Mouse (Mus musculus) liver, adult (tissue): ENCODE measurements around the gene Lrp10.

Source experiments
- GATA4 ChIP-seq: IDR thresholded peaks from 2 replicates; pipeline ENCODE4 v1.6.1; 2014; ENCODE audit warnings: mild to moderate bottlenecking, low read length; ENCODE audit not compliant: insufficient replicate concordance

Lrp10 gene

DNA sequence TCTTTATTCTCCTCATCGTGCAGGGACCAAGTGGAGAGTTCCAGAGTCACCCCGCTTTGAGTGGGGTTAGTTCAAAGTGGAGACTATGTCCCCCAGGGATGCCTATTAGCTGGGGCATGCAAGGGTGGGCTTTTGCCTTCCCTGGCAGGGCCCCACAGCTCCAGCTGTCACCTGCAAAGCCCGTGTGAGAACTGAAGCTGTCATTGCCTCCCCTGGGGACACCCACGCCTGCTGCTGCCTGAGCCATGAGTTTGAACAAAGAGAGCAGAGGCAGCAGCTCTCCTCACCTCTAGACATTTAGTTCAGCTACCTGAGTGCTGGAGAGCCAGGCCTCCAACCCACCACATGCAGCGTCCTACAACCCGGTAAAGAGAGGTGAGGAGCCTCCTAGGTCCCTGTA lies 16.7 kb downstream of the Lrp10 start:
- TF ChIP-seq GATA4: no peak

DNA sequence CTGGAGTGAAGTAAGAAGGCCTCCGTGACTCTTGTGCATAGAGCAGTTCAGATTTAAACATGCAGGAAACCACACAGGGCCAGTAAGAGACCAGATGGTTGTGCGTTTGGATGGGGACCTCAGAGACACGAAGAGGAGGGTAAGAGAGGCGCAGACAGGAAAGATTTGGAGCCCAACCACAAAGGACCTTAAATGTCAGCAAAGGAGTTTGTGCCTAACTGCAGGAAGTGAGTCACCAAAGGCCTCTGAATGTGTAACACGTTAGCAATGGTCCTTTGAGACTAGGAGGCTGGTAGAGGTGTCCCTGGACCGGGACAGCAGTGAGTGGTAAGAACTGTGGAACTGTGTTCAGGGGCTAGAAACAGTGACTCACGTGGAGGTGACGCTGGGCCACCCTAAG lies 17.5 kb downstream of the Lrp10 start:
- TF ChIP-seq GATA4: no peak

- TF ChIP-seq GATA4: no peak
Observed at GRCm38 (mm10) chr14:54482498-54482897, 18.6 kb downstream of the Lrp10 start.

GRCm38 (mm10) chr14:54485899-54486298 lies 22.0 kb downstream of the Lrp10 start:
- no peak for TF ChIP-seq GATA4

GRCm38 (mm10) chr14:54487732-54488131 lies 23.8 kb downstream of the Lrp10 start:
- TF ChIP-seq GATA4: no peak

DNA sequence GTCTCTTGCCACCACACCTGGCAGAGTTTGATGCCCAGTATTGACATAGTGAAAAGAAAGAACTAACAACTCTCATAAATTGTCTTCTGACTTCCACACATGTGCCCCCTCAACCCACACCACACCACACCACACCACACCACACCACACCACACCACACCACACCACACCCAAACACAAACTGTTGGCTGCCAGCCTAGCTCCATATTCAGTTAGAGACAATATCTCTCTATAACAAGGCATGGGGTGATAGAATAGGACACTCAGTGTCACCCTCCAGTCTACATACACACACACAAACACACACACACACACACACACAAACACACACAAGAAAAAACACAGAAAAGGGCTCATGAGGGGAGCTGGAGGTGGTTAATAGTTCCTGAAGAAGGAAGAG lies 24.4 kb downstream of the Lrp10 start:
- TF ChIP-seq GATA4: no peak

DNA sequence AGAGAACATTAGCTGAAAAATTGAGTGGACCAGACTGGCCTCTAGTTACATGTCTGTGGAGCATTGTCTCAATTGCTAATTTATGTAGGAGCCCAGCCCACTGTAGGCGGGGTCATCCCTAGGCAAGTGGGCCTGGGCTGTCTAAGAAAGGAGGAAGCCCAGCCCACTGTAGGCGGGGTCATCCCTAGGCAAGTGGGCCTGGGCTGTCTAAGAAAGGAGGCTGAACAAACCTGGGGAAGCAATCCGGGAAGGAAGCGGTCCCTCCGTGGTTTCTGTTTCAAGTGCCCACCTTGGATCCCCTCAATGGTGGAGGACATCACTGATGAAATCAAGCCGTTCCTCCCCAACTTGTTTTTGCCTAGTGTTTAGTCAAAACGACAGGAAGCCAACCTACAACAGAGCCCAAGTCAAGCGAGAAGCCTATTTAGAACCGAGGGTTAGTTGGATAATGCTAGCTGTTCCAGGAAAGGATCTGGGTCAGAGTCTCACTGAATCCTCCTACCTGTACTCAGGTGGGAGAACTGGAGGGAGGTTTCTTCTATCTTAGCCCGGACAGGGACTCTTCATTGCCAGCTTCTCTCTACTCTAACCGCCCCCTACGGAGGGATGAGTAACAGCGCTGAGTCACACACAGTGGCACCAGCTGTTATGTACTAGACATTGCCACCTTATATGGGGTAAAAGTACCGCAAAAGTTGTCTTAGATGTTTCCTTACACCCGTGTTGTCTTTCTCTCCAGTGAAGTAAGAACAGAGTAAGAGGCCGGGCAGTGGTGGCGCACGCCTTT lies 28.6 kb downstream of the Lrp10 start:
- no peak for TF ChIP-seq GATA4

DNA sequence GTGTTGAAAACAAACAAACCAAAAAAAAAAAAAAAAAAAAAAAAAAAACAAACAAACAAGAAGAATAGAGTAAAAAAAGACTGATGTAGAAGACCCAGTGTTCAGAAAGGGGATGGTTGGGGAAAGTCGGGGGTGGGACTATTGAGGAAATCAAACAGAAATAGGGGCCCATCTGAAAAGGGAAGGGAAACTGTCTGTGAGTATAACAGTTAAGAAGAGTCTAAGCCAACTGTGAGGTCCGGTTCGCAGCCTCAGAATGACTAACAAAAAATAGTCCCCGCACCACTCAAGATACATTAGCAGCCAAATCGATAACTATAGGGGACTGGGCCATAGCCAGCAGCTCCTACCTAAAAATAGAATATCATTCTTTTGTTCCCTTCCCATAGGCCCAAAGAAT lies 29.3 kb downstream of the Lrp10 start:
- TF ChIP-seq GATA4: no peak

DNA sequence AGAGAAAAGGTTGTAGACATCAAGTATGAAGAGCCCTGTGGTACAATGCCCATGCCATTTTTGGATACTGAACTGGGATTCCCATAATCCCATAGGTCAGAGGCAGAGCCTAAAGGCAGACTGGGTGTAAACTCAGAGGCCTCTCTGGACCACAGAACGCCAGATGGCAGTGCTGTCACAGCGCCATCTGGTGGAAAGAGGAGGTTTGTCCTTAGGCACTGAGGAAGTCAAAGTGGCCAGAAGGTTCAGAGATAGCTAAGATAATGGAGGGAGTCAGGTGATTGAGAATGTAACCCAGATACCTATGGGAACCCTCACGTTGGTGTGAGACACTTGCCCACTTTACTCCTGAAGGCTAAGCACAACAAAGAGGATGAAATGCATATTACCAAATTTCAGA lies 30.3 kb downstream of the Lrp10 start:
- TF ChIP-seq GATA4: no peak

DNA sequence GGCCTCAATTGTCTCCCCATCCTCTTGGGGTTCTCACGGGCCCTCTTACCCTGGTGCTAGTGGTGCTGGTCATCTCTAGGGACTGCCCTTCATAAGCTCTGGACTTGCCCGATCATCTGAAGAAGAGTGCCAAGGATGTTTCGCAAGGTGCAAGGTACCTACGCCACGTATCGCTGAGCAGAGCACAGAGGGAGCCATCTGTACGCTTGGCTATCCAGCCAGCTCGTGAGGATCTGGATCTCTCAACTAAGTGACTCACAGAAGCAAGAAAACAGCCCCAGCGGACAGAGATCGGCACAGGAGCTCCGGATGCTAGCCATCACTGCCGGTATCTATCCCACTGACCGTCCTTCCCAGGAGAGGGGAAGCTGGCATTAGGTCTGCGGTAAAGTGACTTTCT lies 32.8 kb downstream of the Lrp10 start:
- no peak for TF ChIP-seq GATA4

DNA sequence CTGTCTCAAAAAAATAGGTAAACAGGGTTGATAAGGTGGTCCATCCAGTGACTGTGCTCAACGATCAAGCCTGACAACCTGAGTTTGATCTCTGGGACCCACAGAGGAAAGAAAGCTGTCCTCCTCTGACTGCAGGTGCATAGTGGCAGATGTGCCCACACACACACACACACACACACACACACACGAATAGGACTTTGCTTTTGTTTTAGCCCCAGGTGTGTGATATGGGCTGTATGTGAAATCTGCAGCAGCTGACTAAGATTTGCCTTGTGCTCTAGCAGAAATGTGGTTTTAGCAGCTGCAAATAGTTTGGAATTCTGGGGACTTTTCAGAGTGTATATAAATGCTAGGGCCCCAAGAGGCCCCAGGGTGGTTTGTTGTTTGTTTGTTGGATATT lies 35.4 kb downstream of the Lrp10 start:
- no peak for TF ChIP-seq GATA4

GRCm38 (mm10) chr14:54501365-54501764 lies 37.4 kb downstream of the Lrp10 start:
- no peak for TF ChIP-seq GATA4

- no peak for TF ChIP-seq GATA4
Observed at GRCm38 (mm10) chr14:54503092-54503491, 39.2 kb downstream of the Lrp10 start.

GRCm38 (mm10) chr14:54509774-54510173 lies 45.8 kb downstream of the Lrp10 start:
- no peak for TF ChIP-seq GATA4

GRCm38 (mm10) chr14:54516710-54517310 lies 52.9 kb downstream of the Lrp10 start:
- TF ChIP-seq GATA4: no peak
